Mouse (Mus musculus) skeletal muscle tissue, adult 2 months (tissue): ENCODE data around the gene Gm3187.
"Not testable (repeated sequence)": the region's sequence is repeated elsewhere in the genome, so short reads cannot be mapped to it uniquely, and the experiment has no call there.

ENCODE experiments used
- DNase-seq: peaks from one replicate; pipeline ENCODE4 v3.0.0-alpha.2; 2012; ENCODE audit warnings: low read depth, low spot score

The Gm3187 gene

DNA sequence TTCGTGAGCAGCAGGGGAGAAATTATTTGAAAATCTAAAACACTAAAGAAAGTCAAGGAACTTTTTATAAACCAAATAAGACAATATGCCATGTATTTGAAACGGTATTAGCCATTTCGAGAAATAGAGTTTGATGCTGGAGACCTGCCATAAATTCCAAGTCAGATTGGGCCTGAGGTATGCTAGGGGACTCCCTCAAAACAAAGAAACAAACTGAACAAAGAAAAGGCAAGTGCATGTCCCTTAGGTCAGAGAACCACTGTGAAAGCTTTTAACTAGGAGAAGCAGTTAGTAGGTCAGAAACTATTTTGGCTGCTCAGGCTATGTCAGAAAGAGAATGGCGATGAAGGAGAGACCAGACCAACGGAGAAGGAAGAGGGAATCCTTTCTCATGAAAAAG lies at the start of gene Gm3187:
Gene Gm3187 (plus strand): TSS at position 301 of the 400 bp plus-strand sequence.
- DNase-seq = not testable (repeated sequence)

DNA sequence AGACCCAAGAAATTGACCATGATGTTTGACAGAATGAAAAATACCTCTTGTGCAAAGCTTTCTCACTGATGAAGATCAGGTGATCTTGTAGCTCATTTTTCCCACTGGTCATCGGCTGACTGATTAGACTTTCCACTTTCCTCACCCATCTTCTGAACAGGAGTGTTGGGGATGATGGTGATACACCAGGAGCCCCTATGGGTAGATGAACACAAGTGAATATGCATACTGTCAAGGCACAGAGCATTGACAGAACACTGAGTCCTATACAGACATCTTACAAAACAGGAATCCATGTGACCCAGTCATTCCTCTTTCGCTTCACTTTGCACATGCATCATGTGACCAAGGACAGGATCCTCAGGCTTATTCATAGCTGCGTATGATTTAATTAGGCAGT lies 28.6 kb upstream of the Gm3187 start, which contains the start of gene Gm3194:
Gene Gm3194 (minus strand): TSS at position 101 of the 400 bp plus-strand sequence.
- not testable (repeated sequence) for DNase-seq

DNA sequence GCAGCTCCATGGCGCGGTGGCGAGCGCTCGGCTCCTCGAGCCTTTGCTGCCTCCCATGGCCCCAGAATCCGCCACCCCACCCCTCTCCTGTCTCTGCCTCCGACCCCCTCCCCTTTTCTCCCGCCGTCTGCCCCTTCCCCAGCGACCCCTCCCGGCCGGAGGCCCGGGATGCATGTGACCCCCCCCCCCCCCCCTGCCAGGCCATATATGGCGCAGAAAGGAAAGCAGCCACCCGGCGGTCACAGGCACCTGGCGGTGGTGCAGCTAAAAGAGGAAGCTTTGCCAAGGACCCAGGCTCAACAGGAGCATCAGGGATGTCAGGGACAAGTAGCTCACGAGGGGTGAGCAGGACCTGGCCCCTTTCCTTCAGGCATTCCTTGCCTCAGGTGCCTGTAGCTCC lies 23.5 kb upstream of the Gm3187 start:
- not testable (repeated sequence) for DNase-seq

DNA sequence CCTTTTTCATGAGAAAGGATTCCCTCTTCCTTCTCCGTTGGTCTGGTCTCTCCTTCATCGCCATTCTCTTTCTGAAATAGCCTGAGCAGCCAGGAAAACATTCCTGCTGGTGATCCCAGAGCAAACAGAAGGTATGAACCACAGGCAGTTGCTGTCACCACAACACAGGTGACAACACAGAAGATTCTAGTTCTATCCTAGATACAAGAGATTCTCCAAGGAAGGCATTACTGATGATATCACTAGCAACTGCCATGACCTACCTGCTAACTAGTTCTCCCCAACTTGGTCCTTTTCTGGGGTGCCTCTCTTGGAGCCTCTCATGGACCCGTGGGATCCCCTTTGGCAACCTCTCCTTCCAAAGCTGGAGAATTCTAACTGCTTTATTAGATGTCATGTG lies 6.3 kb upstream of the Gm3187 start, which contains the start of gene Gm8246:
Gene Gm8246 (minus strand): TSS at position 101 of the 400 bp plus-strand sequence.
- DNase-seq = not testable (repeated sequence)

DNA sequence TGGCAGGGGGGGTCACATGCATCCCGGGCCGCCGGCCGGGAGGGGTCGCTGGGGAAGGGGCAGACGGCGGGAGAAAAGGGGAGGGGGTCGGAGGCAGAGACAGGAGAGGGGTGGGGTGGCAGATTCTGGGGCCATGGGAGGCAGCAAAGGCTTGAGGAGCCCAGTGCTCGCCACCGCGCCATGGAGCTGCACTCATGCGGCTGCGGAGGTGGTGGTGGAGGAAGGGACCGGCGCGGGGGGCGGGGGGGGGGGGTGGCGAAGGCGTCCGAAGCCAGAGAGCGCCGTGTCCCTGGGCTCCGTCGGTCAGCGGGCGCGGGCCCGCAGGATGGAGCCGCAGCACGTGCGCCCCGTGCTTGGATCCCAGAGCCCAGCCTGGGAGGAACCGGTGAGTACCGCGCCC lies 17.4 kb downstream of the Gm3187 start, which contains the start of gene Gm3488:
Gene Gm3488 (plus strand): TSS at position 301 of the 400 bp plus-strand sequence.
- DNase-seq = not testable (repeated sequence)

DNA sequence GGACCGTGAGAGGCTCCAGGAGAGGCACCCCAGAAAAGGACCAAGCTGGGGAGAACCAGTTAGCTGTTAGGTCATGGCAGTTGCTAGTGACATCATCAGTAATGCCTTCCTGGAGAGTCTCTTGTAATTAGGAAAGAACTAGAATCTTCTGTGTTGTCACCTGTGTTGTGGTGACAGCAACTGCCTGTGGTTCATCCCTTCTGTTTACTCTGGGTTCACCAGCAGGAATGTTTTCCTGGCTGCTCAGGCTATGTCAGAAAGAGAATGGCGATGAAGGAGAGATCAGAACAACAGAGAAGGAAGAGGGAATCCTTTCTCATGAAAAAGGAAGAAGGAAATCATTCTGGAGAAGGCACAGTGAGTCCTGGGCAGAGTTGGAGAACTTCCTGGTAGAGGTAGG lies 54.2 kb downstream of the Gm3187 start, which contains the start of gene Gm3532:
Gene Gm3532 (plus strand): TSS at position 301 of the 400 bp plus-strand sequence.
- not testable (repeated sequence) for DNase-seq
